Mouse (Mus musculus) liver, postnatal 0 days (tissue): ENCODE data around the gene Dppa5a.

Experiments
- CTCF ChIP-seq: sonication (generic); IDR thresholded peaks from 2 replicates; pipeline ENCODE4 v1.5.1; 2016; ENCODE audit warnings: antibody characterized with exemption, low read depth
- EP300 ChIP-seq: IDR thresholded peaks from 2 replicates; pipeline ENCODE4 v1.6.1; 2016; ENCODE audit warnings: antibody characterized with exemption, low read depth, mild to moderate bottlenecking

GRCm38 (mm10) chr9:78400570-78400969 lies 32.6 kb upstream of the Dppa5a start:
- TF ChIP-seq EP300: no peak
- TF ChIP-seq CTCF: no peak
